Mouse (Mus musculus) limb, embryonic 15.5 days (tissue): Measurements from ENCODE around the gene Gm45713. TPM values are rescaled to one million over a fixed set of nuclear protein-coding genes. Genes with fewer than 3 reads are reported as not detected.

ENCODE experiments used
- ATAC-seq: fragments of 200-750 bp; cut with Nextera tagmentation; 2 replicates; pipeline ENCODE4 v1.8.0; 2017; ENCODE audit warnings: low read depth, moderate TSS enrichment; ENCODE audit not compliant: insufficient number of reproducible peaks, low FRiP score, low TSS enrichment
- H3K27ac ChIP-seq: fragments of 300-500 bp; sonication (generic); 2 replicates; pipeline ENCODE4 v1.5.1; 2015; ENCODE audit warnings: moderate library complexity, mild to moderate bottlenecking, inconsistent platforms
- H3K27me3 ChIP-seq: fragments of 300-500 bp; sonication (generic); 2 replicates; pipeline ENCODE4 v1.6.1; 2015; ENCODE audit warnings: inconsistent platforms
- H3K36me3 ChIP-seq: fragments of 300-500 bp; sonication (generic); 2 replicates; pipeline ENCODE4 v1.6.1; 2015; ENCODE audit warnings: inconsistent platforms
- H3K4me1 ChIP-seq: fragments of 300-500 bp; sonication (generic); 2 replicates; pipeline ENCODE4 v1.6.1; 2015; ENCODE audit warnings: inconsistent platforms
- H3K4me2 ChIP-seq: fragments of 300-500 bp; sonication (generic); 2 replicates; pipeline ENCODE4 v1.6.1; 2015; ENCODE audit warnings: mild to moderate bottlenecking, inconsistent platforms
- H3K4me3 ChIP-seq: fragments of 300-500 bp; sonication (generic); 2 replicates; pipeline ENCODE4 v1.5.1; 2015; ENCODE audit warnings: mild to moderate bottlenecking, inconsistent platforms
- H3K9ac ChIP-seq: fragments of 300-500 bp; sonication (generic); 2 replicates; pipeline ENCODE4 v1.6.1; 2015; ENCODE audit warnings: inconsistent platforms
- H3K9me3 ChIP-seq: fragments of 300-500 bp; sonication (generic); 2 replicates; pipeline ENCODE4 v1.6.1; 2016; ENCODE audit warnings: inconsistent platforms
- WGBS: fragments of 180-500 bp; shearing (Covaris S2); methylation state at CpG from one replicate; pipeline ENCODE4 v1.1.7; 2015; 5-methylcytosine and 5-hydroxymethylcytosine counted together
- polyA plus RNA-seq: library from polyadenylated mRNA; unstranded; fragments of >200 nt; fragmentation: Nextera tagmentation; extraction: Ambion mirVana; gene quantifications from 2 replicates; pipeline ENCODE4 v1.2.1, GENCODE M21; 2015

Gm45713 gene
- polyA plus RNA-seq, 1 experiment from 2014 or later = not detected

GRCm38 (mm10) chr7:45139904-45140723, 4.1 kb upstream of the Gm45713 start:
- H3K4me3 ChIP-seq = no peak overlapping the region
- no peaks in the 10 kb centered on the region for H3K9me3 ChIP-seq

GRCm38 (mm10) chr7:45138403-45138802, 2.4 kb upstream of the Gm45713 start:
- Histone ChIP-seq H3K4me1 (peaks cover 15% of the 10 kb centered on the region), H3K27me3 (0 out of 2 replicates have a peak, but pooled peaks cover 6% of the 10 kb centered on the region), H3K36me3 (peaks cover 17% of the 10 kb centered on the region), H3K9me3 (no peaks in the 10 kb centered on the region), H3K9ac (no peak overlapping the region), H3K4me3 (no peak overlapping the region), H3K4me2 (no peak overlapping the region), H3K27ac (no peak overlapping the region)
- 79% methylated on average over 1 of the region's 1 CpGs for WGBS
- no peak for ATAC-seq

More at GRCm38 (mm10) chr7:45139904-45140723, 4.1 kb upstream of the Gm45713 start:
- no peak for ATAC-seq
- Histone ChIP-seq H3K4me2 (no peak overlapping the region), H3K27me3 (0 out of 2 replicates have a peak, but pooled peaks cover 5% of the 10 kb centered on the region), H3K9ac (no peak overlapping the region), H3K36me3 (peaks cover 34% of the 10 kb centered on the region), H3K4me1 (peaks cover 9% of the 10 kb centered on the region), H3K27ac (no peak overlapping the region)
- 63% methylated on average over 8 of the region's 8 CpGs for WGBS

GRCm38 (mm10) chr7:45137171-45138006, 1.4 kb upstream of the Gm45713 start:
- 81% methylated on average over 12 of the region's 12 CpGs for WGBS
- no peak overlapping the region for H3K9ac ChIP-seq
- H3K4me3 ChIP-seq = no peak overlapping the region
- no peak overlapping the region for H3K4me2 ChIP-seq
- H3K36me3 ChIP-seq = peaks cover 8% of the 10 kb centered on the region
- no peak overlapping the region for H3K27ac ChIP-seq
- peaks cover 15% of the 10 kb centered on the region for H3K4me1 ChIP-seq
- H3K27me3 ChIP-seq = 0 out of 2 replicates have a peak, but pooled peaks cover 6% of the 10 kb centered on the region
- H3K9me3 ChIP-seq = no peaks in the 10 kb centered on the region
- ATAC-seq = no peak

- H3K4me2 ChIP-seq = peak overlapping the region; percentile 87; the same call in 1 of the 2 replicates
- no peak overlapping the region; the same call in 1 of the 2 replicates for H3K27ac ChIP-seq
- no peak overlapping the region for H3K9ac ChIP-seq
Measured at GRCm38 (mm10) chr7:45135370-45135769, 661 bp downstream of the Gm45713 start.

GRCm38 (mm10) chr7:45134544-45135026, 1.4 kb downstream of the Gm45713 start:
- 13% methylated on average over 12 of the region's 12 CpGs for WGBS
- peak overlapping the region; percentile 12; the same call in 1 of the 2 replicates for H3K4me2 ChIP-seq
- H3K27ac ChIP-seq = no peak overlapping the region
- H3K4me3 ChIP-seq = no peak overlapping the region
- no peaks in the 10 kb centered on the region for H3K36me3 ChIP-seq
- no peak overlapping the region for H3K9ac ChIP-seq
- ATAC-seq = peak; percentile 46; the same call in 1 of the 2 replicates
- H3K27me3 ChIP-seq = 0 out of 2 replicates have a peak, but pooled peaks cover 6% of the 10 kb centered on the region
- H3K4me1 ChIP-seq = peaks cover 19% of the 10 kb centered on the region
- no peaks in the 10 kb centered on the region for H3K9me3 ChIP-seq

More at GRCm38 (mm10) chr7:45135370-45135769, 661 bp downstream of the Gm45713 start:
- Histone ChIP-seq H3K4me3 (peak overlapping the region; percentile 54), H3K27me3 (0 out of 2 replicates have a peak, but pooled peaks cover 6% of the 10 kb centered on the region), H3K36me3 (no peaks in the 10 kb centered on the region), H3K4me1 (peaks cover 15% of the 10 kb centered on the region), H3K9me3 (no peaks in the 10 kb centered on the region)
- 73% methylated on average over 3 of the region's 3 CpGs for WGBS
- ATAC-seq = no peak

GRCm38 (mm10) chr7:45133446-45134159, 2.4 kb downstream of the Gm45713 start:
- no peak overlapping the region for H3K9ac ChIP-seq
- ATAC-seq = no peak
- H3K36me3 ChIP-seq = no peaks in the 10 kb centered on the region
- no peaks in the 10 kb centered on the region for H3K9me3 ChIP-seq
- H3K27ac ChIP-seq = no peak overlapping the region
- H3K4me2 ChIP-seq = no peak overlapping the region
- H3K4me1 ChIP-seq = peaks cover 24% of the 10 kb centered on the region
- 0 out of 2 replicates have a peak, but pooled peaks cover 6% of the 10 kb centered on the region for H3K27me3 ChIP-seq
- no peak overlapping the region for H3K4me3 ChIP-seq
- 71% methylated on average over 8 of the region's 8 CpGs for WGBS

GRCm38 (mm10) chr7:45131850-45132249, 4.2 kb downstream of the Gm45713 start:
- Histone ChIP-seq H3K9me3 (no peaks in the 10 kb centered on the region), H3K27me3 (0 out of 2 replicates have a peak, but pooled peaks cover 6% of the 10 kb centered on the region), H3K9ac (no peak overlapping the region), H3K4me1 (peaks cover 31% of the 10 kb centered on the region), H3K4me3 (no peak overlapping the region), H3K4me2 (no peak overlapping the region), H3K36me3 (peaks cover 7% of the 10 kb centered on the region), H3K27ac (no peak overlapping the region)
- 83% methylated on average over 11 of the region's 11 CpGs for WGBS
- no peak for ATAC-seq

GRCm38 (mm10) chr7:45129776-45130512, 6.1 kb downstream of the Gm45713 start:
- WGBS = 65% methylated on average over 15 of the region's 15 CpGs
- Histone ChIP-seq H3K9ac (no peak overlapping the region), H3K27me3 (no peaks in the 10 kb centered on the region), H3K4me1 (peaks cover 40% of the 10 kb centered on the region), H3K9me3 (no peaks in the 10 kb centered on the region), H3K4me3 (peak overlapping the region; percentile 90), H3K4me2 (peak overlapping the region; percentile 60), H3K36me3 (peaks cover 26% of the 10 kb centered on the region), H3K27ac (peak overlapping the region; percentile 90)
- no peak for ATAC-seq

- peaks cover 26% of the 10 kb centered on the region for H3K36me3 ChIP-seq
- WGBS = under 1% methylated on average over 17 of the region's 17 CpGs
- peaks cover 38% of the 10 kb centered on the region for H3K4me1 ChIP-seq
- no peaks in the 10 kb centered on the region for H3K9me3 ChIP-seq
- no peaks in the 10 kb centered on the region for H3K27me3 ChIP-seq
- peak overlapping the region; percentile 53 for H3K9ac ChIP-seq
- peak overlapping the region; percentile 60 for H3K4me2 ChIP-seq
- H3K27ac ChIP-seq = peak overlapping the region; percentile 90
- H3K4me3 ChIP-seq = peak overlapping the region; percentile 90
- ATAC-seq = no peak
Measured at GRCm38 (mm10) chr7:45129318-45129717, 6.7 kb downstream of the Gm45713 start.

- under 1% methylated on average over 48 of the region's 48 CpGs for WGBS
- Histone ChIP-seq H3K4me2 (peak within 1 kb of the TSS; percentile 69), H3K9me3 (no peaks in the 10 kb centered on the region), H3K9ac (peak within 1 kb of the TSS; percentile 96), H3K4me3 (peak within 1 kb of the TSS; percentile 90), H3K27ac (peak within 1 kb of the TSS; percentile 91), H3K36me3 (peaks cover 26% of the 10 kb centered on the region), H3K4me1 (peaks cover 38% of the 10 kb centered on the region), H3K27me3 (no peaks in the 10 kb centered on the region)
- peak; percentile 94 for ATAC-seq
Measured at GRCm38 (mm10) chr7:45128624-45129246, 7.3 kb downstream of the Gm45713 start, which contains the start of gene Rpl13a. Gene Rpl13a (minus strand): TSS chr7:45128761.
